Mouse (Mus musculus) megakaryocyte-erythroid progenitor cell, adult 5-6 weeks (primary cell): ENCODE results near the gene Rbbp8nl. TPM values are rescaled to one million over a fixed set of nuclear protein-coding genes. Genes with fewer than 3 reads are reported as not detected.
A peak's percentile ranks its signal among the peaks of the same experiment; 100 is the strongest.

Experiments
- ATAC-seq: replicated peaks from 2 replicates; pipeline ENCODE4 v1.8.0; 2016; ENCODE audit warnings: mild to moderate bottlenecking, inconsistent platforms; ENCODE audit not compliant: severe bottlenecking, poor library complexity, low FRiP score, low TSS enrichment
- total RNA-seq, 2 experiments: library from RNA; stranded (forward) in 1 of 2; stranded (reverse) in 1 of 2; fragments of 200-1000, 215-1000 nt in 1 of 2; fragments of >200 nt in 1 of 2; fragmentation: Nextera tagmentation in 1 of 2; gene quantifications; 2 replicates each; pipeline ENCODE4 v1.2.3; 2014 to 2017

Gene Rbbp8nl
- total RNA-seq, 2 experiments from 2014 or later: not detected

- ATAC-seq: peak; percentile 39; the same call in 1 of the 2 replicates
Measured at GRCm38 (mm10) chr2:180236500-180236899, 53.2 kb downstream of the Rbbp8nl start.

DNA sequence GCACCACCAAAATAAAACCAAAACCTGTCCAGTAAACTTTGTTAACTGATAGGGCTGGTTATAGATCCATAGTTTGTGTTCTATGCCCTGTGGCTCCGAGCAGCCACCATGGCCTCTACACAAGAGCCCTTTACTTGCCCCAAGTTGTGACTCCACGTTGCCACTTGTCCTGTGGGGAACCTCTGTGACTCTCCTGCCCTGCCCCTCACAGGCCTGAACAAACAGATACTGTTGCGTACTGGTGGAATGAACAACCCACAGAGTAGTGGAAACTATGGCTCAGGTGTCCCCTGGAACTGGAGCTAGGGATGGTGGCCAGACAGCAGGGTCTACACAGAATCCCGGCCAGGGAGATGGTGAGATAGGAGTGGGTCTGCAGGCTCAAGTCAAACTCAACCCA lies 53.9 kb downstream of the Rbbp8nl start:
- ATAC-seq: no peak

DNA sequence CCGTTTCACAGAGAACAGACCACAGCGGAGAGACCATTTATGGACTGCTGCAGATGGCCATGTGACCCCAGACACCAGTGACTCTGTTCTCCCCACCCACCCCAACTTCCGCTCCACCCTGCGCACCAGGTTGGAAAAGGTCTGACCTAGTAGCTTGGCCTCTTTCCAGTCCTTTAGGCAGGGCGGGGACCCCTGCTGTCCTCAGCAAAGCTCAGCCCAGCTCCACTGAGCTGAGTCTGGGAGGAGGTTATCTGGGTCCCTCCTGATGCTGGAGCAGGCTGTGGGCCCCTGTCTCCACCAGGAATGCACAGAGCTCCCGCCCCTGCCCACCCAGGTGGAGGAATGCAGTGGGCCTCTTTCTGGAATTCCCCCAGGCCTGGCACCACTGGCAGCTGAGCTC lies 54.7 kb downstream of the Rbbp8nl start:
- no peak for ATAC-seq

DNA sequence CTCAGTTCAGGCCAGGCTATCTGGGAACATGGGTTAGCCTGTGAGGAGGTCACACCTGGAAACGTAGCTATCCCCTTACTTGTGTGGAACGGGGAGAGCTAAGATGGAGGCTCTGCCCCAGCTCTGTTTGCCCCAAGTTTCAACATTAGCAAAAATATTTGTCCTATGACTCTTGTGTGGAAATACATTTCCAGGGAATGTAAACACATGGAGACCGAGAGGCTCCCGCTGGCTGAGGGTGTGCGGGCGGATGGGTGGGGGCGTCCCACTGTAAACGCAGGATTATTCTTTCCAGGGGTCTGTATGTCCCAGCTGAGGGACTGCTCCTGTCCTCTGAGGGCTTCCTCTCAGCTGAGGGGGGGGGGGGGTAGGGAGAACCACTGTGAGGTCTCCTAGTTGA lies 55.3 kb downstream of the Rbbp8nl start:
- no peak for ATAC-seq

- no peak for ATAC-seq
Measured at GRCm38 (mm10) chr2:180233101-180233904, 56.4 kb downstream of the Rbbp8nl start.

- no peak for ATAC-seq
Measured at GRCm38 (mm10) chr2:180230482-180230881, 59.2 kb downstream of the Rbbp8nl start.

DNA sequence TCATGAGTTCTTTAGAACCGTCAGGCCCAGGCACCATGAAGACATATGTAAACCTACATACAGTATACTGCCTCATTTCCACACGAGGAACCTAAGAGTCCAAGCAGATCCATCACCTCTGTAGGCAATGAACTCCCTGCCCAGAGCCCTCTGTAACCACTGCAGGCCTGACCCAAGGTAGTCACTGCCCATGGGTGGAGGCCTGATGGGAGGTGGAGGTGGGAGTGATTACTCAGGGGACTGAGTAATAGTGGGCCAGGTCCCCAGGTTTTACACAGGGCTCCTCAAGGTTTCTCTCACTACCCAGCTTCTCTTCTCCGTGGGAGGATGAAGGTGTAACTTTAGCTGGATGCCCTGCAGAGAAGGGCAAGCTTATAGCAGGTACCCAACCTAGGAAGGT lies 60.5 kb downstream of the Rbbp8nl start:
- no peak for ATAC-seq

DNA sequence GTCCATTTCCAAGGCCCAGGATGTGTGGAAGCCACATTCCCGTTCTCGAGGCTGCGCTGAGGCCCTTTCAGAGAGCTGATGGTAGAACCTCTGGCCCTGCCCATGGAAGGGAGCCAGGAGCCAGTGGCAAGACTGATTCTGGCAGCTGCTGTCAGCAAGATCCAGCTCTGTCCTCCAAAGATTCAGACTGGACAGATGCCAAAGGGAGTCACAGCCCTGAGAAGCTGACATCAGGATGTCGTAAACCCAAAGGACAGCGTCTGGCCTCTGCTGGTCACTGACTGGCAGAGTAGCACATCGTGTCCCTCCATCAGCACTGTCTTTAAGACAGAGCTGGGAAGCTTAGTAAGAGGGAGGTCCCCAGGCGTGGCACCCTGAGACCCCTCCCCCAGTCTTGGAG lies 61.1 kb downstream of the Rbbp8nl start:
- ATAC-seq: no peak

DNA sequence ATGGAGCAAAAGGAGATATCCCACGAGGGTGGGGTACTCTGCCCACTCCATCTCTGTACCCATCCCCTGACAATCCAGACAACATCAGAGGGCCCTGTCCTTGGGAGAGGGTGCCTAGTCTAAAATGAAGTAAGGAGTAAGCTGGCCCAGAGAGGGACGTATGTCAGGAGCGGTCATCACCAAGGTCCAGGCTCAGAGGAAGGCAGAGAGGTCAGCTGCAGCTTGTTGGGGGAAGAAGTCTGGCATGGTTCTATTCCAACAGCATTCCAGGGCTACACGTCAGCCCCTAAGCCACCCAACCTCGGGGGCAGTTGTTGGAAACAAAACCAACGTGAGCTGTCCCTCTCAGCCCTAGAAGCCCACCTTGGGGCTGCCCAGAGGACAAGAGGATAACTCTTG lies 61.6 kb downstream of the Rbbp8nl start:
- ATAC-seq: no peak

Other genes with a start within 250 kb of the Rbbp8nl start
- 333 and 334 TPM in 2 replicates for gene Psma7, start 247.4 kb downstream of the Rbbp8nl start, total RNA-seq (2014; fragmentation: Nextera tagmentation)
- gene Psma7, start 247.4 kb downstream of the Rbbp8nl start, total RNA-seq (2017): 395 and 441 TPM in 2 replicates
- gene Ss18l1, start 247.4 kb downstream of the Rbbp8nl start, total RNA-seq (2014; fragmentation: Nextera tagmentation): 2.2 and 3.4 TPM in 2 replicates
- gene Ss18l1, start 247.4 kb downstream of the Rbbp8nl start, total RNA-seq (2017): 2.3 and 4.0 TPM in 2 replicates
- 14.0 and 20.9 TPM in 2 replicates for gene Mtg2, start 219.3 kb downstream of the Rbbp8nl start, total RNA-seq (2014; fragmentation: Nextera tagmentation)
- gene Mtg2, start 219.3 kb downstream of the Rbbp8nl start, total RNA-seq (2017): 14.8 and 16.7 TPM in 2 replicates
- gene Hrh3, start 185.4 kb downstream of the Rbbp8nl start, total RNA-seq (2014; fragmentation: Nextera tagmentation): not detected in 2 replicates
- gene Hrh3, start 185.4 kb downstream of the Rbbp8nl start, total RNA-seq (2017): not detected in 2 replicates
- gene Osbpl2, start 170.6 kb downstream of the Rbbp8nl start, total RNA-seq (2014; fragmentation: Nextera tagmentation): 23.9 and 25.4 TPM in 2 replicates
- 29.4 and 35.1 TPM in 2 replicates for gene Osbpl2, start 170.6 kb downstream of the Rbbp8nl start, total RNA-seq (2017)
- 143 and 144 TPM in 2 replicates for gene Adrm1, start 118.4 kb downstream of the Rbbp8nl start, total RNA-seq (2014; fragmentation: Nextera tagmentation)
- gene Adrm1, start 118.4 kb downstream of the Rbbp8nl start, total RNA-seq (2017): 51.7 and 76.2 TPM in 2 replicates
- 0.04 and 0.25 TPM in 2 replicates for gene Lama5, start 64.0 kb downstream of the Rbbp8nl start, total RNA-seq (2014; fragmentation: Nextera tagmentation)
- gene Lama5, start 64.0 kb downstream of the Rbbp8nl start, total RNA-seq (2017): 0.05 TPM in 1 of 2 replicates, not detected in the other
- gene Rps21, start 32.5 kb downstream of the Rbbp8nl start, total RNA-seq (2014; fragmentation: Nextera tagmentation): 3,693 and 4,041 TPM in 2 replicates
- gene Rps21, start 32.5 kb downstream of the Rbbp8nl start, total RNA-seq (2017): 2,831 and 3,324 TPM in 2 replicates
- gene Cables2, start 16.4 kb downstream of the Rbbp8nl start, total RNA-seq (2014; fragmentation: Nextera tagmentation): 13.8 and 14.4 TPM in 2 replicates
- gene Cables2, start 16.4 kb downstream of the Rbbp8nl start, total RNA-seq (2017): 7.4 and 20.8 TPM in 2 replicates
- not detected in 2 replicates for gene Gata5, start 44.8 kb upstream of the Rbbp8nl start, total RNA-seq (2014; fragmentation: Nextera tagmentation)
- gene Gata5, start 44.8 kb upstream of the Rbbp8nl start, total RNA-seq (2017): not detected in 2 replicates
- gene Slco4a1, start 166.4 kb upstream of the Rbbp8nl start, total RNA-seq (2014; fragmentation: Nextera tagmentation): 2.2 TPM in 1 of 2 replicates, not detected in the other
- gene Slco4a1, start 166.4 kb upstream of the Rbbp8nl start, total RNA-seq (2017): 0.80 and 1.5 TPM in 2 replicates
- gene Ntsr1, start 210.1 kb upstream of the Rbbp8nl start, total RNA-seq (2014; fragmentation: Nextera tagmentation): not detected in 2 replicates
- gene Ntsr1, start 210.1 kb upstream of the Rbbp8nl start, total RNA-seq (2017): not detected in 2 replicates